Mouse (Mus musculus) liver, embryonic 12.5 days (tissue): ENCODE data around the gene Osgep. TPM values are rescaled to one million over a fixed set of nuclear protein-coding genes. Genes with fewer than 3 reads are reported as not detected.

Source experiments
- ATAC-seq: fragments of 200-750 bp; cut with Nextera tagmentation; 2 replicates; pipeline ENCODE4 v1.8.0; 2017; ENCODE audit warnings: moderate number of reproducible peaks, mild to moderate bottlenecking, moderate library complexity
- H3K27ac ChIP-seq: fragments of 300-500 bp; sonication (generic); 2 replicates; pipeline ENCODE4 v1.5.1; 2016; ENCODE audit warnings: mild to moderate bottlenecking
- H3K27me3 ChIP-seq: fragments of 300-500 bp; sonication (generic); replicated peaks from 2 replicates; pipeline ENCODE4 v1.6.1; 2016; ENCODE audit warnings: mild to moderate bottlenecking, moderate library complexity
- H3K36me3 ChIP-seq: fragments of 300-500 bp; sonication (generic); 2 replicates; pipeline ENCODE4 v1.6.1; 2016; ENCODE audit warnings: mild to moderate bottlenecking, moderate library complexity
- H3K4me1 ChIP-seq: fragments of 300-500 bp; sonication (generic); 2 replicates; pipeline ENCODE4 v1.6.1; 2016
- H3K4me2 ChIP-seq: fragments of 300-500 bp; sonication (generic); 2 replicates; pipeline ENCODE4 v1.6.1; 2016; ENCODE audit warnings: mild to moderate bottlenecking, moderate library complexity
- H3K4me3 ChIP-seq: fragments of 300-500 bp; sonication (generic); 2 replicates; pipeline ENCODE4 v1.5.1; 2016; ENCODE audit warnings: mild to moderate bottlenecking, moderate library complexity
- H3K9ac ChIP-seq: fragments of 300-500 bp; sonication (generic); 2 replicates; pipeline ENCODE4 v1.6.1; 2016; ENCODE audit warnings: mild to moderate bottlenecking, moderate library complexity
- H3K9me3 ChIP-seq: fragments of 300-500 bp; sonication (generic); replicated peaks from 2 replicates; pipeline ENCODE4 v1.6.1; 2016; ENCODE audit warnings: mild to moderate bottlenecking, moderate library complexity
- WGBS: fragments of 180-500 bp; shearing (Covaris S2); methylation state at CpG from one replicate; pipeline ENCODE4 v1.1.7; 2016; ENCODE audit not compliant: insufficient replicate concordance; 5-methylcytosine and 5-hydroxymethylcytosine counted together
- polyA plus RNA-seq: library from polyadenylated mRNA; unstranded; fragments of >200 nt; fragmentation: Nextera tagmentation; extraction: Ambion mirVana; gene quantifications from 2 replicates; pipeline ENCODE4 v1.2.1, GENCODE M21; 2016

Osgep gene
- polyA plus RNA-seq, 1 experiment from 2014 or later, result 74.0 TPM

DNA sequence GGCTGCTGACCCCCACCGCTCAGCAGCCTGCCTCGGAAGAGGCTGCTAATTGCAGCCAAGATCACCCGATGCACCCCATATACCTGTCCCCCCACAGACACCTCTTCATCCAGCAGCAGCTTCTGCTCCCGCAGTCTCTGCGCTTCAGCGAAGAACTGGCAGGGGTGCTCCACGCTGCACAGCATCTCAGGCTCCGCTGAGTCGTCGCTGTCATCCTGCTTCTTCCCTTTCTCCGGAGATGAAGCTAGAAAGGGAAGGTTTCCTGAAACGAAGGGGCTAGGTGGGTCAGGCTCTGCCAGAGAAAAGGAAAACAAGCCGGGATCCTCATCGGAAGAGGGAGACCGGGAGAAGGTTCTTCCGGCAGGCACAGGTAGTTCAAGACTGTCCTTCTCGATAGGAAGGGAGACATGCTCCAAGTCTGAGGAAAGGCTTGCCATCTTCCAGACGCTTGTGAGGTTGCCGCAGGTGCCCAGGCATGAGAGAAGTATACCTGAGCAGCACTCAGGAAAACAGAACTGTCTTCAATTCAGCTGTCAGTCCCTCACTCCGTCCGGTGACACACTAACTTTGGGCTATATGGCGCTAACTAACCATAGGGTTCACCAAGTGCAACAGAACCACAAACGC is 27.8 kb downstream of the Osgep start:
- Histone ChIP-seq H3K4me2 (peak overlapping the region; percentile 66), H3K9me3 (no peaks in the 10 kb centered on the region), H3K4me1 (0 out of 2 replicates have a peak, but pooled peaks cover 7% of the 10 kb centered on the region), H3K36me3 (no peaks in the 10 kb centered on the region), H3K4me3 (peak overlapping the region; percentile 34), H3K27ac (no peak overlapping the region), H3K9ac (no peak overlapping the region; the same call in 1 of the 2 replicates), H3K27me3 (peaks cover 31% of the 10 kb centered on the region)
- peak; percentile 7; the same call in 1 of the 2 replicates for ATAC-seq
- 23% methylated on average over 23 of the region's 23 CpGs for WGBS

GRCm38 (mm10) chr14:50895985-50896746 is 28.5 kb downstream of the Osgep start:
- 19% methylated on average over 19 of the region's 19 CpGs for WGBS
- Histone ChIP-seq H3K4me3 (peak overlapping the region; percentile 34), H3K9ac (no peak overlapping the region; the same call in 1 of the 2 replicates), H3K4me1 (0 out of 2 replicates have a peak, but pooled peaks cover 7% of the 10 kb centered on the region), H3K9me3 (no peaks in the 10 kb centered on the region), H3K36me3 (no peaks in the 10 kb centered on the region), H3K4me2 (peak overlapping the region; percentile 66), H3K27ac (no peak overlapping the region), H3K27me3 (peaks cover 31% of the 10 kb centered on the region)
- ATAC-seq, result peak; percentile 33; the same call in 1 of the 2 replicates

GRCm38 (mm10) chr14:50895407-50895806 is 29.3 kb downstream of the Osgep start:
- Histone ChIP-seq H3K4me3 (no peak overlapping the region), H3K9ac (no peak overlapping the region), H3K36me3 (no peaks in the 10 kb centered on the region), H3K9me3 (no peaks in the 10 kb centered on the region), H3K27me3 (peaks cover 31% of the 10 kb centered on the region), H3K27ac (no peak overlapping the region), H3K4me1 (0 out of 2 replicates have a peak, but pooled peaks cover 7% of the 10 kb centered on the region), H3K4me2 (no peak overlapping the region)
- ATAC-seq, result no peak

- 69% methylated on average over 22 of the region's 22 CpGs for WGBS
- Histone ChIP-seq H3K27me3 (peaks cover 29% of the 10 kb centered on the region), H3K9me3 (no peaks in the 10 kb centered on the region), H3K4me1 (0 out of 2 replicates have a peak, but pooled peaks cover 7% of the 10 kb centered on the region), H3K4me3 (no peak overlapping the region), H3K27ac (no peak overlapping the region), H3K9ac (no peak overlapping the region), H3K36me3 (no peaks in the 10 kb centered on the region), H3K4me2 (no peak overlapping the region)
- ATAC-seq, result no peak
Measured at GRCm38 (mm10) chr14:50892541-50893459, 31.9 kb downstream of the Osgep start.

DNA sequence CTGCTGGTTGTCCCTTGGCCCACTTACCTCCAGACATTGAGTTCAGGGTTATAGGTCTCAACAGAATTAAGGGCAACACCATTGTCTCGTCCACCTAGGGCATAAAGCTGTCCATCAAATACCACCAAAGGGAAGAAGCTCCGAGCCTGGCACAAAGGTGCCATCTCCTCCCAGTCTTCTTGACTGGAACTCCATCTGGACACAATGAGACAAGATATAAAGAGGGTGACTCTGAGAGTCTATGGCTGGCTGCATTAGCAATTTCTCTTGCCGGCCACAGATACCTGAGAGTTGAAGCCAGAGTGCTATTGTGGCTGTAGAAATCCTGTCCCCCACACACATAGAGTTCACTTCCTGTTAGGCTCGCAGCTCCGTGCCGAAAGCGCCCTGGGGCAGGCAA is 32.6 kb downstream of the Osgep start:
- no peaks in the 10 kb centered on the region for H3K9me3 ChIP-seq
- H3K4me3 ChIP-seq, result no peak overlapping the region
- no peak overlapping the region for H3K9ac ChIP-seq
- 0 out of 2 replicates have a peak, but pooled peaks cover 7% of the 10 kb centered on the region for H3K4me1 ChIP-seq
- peaks cover 22% of the 10 kb centered on the region for H3K27me3 ChIP-seq
- no peaks in the 10 kb centered on the region for H3K36me3 ChIP-seq
- no peak for ATAC-seq
- H3K4me2 ChIP-seq, result no peak overlapping the region
- 70% methylated on average over 7 of the region's 7 CpGs for WGBS
- H3K27ac ChIP-seq, result no peak overlapping the region

- Histone ChIP-seq H3K9me3 (no peaks in the 10 kb centered on the region), H3K4me3 (no peak overlapping the region), H3K27ac (no peak overlapping the region), H3K4me2 (no peak overlapping the region), H3K9ac (no peak overlapping the region), H3K36me3 (no peaks in the 10 kb centered on the region), H3K27me3 (peaks cover 18% of the 10 kb centered on the region), H3K4me1 (0 out of 2 replicates have a peak, but pooled peaks cover 4% of the 10 kb centered on the region)
- WGBS, result 83% methylated on average over 8 of the region's 8 CpGs
- ATAC-seq, result no peak
Measured at GRCm38 (mm10) chr14:50891621-50892020, 33.1 kb downstream of the Osgep start.

DNA sequence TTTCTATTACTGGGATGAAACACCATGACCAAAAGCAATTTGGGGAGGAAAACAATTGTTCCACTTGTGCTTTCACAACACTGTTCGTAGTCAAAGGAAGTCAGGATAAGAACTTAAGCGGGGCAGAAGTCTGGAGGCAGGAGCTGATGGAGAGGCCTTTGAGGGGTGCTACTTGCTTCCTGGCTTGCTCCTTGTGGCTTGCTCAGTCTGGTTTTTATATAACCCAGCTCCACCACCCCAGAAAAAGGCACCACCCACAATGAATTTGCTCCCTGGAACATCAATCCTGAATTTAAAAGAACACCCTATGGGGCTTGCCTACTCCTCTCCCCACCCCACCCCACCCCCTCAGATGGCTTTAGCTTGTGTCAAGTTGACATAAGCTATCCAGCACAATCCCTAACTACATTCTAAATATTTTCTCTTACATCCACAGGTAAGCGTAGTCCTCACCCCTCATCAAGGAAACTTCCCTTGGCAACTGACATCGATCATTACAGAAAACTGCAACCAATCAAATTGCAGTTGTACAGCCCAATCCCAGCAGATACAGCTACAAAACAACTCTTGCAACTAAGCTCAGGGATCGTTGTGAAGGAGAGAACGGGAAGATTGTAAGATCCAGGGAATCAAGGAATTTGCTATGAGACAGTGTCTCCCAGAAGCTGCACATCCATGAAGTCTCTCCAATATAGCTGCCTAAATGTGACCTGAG is 48.3 kb downstream of the Osgep start:
- H3K27me3 ChIP-seq, result no peaks in the 10 kb centered on the region
- no peak overlapping the region for H3K27ac ChIP-seq
- WGBS, result 68% methylated on average over 6 of the region's 6 CpGs
- H3K4me1 ChIP-seq, result peaks cover 5% of the 10 kb centered on the region
- no peak overlapping the region for H3K4me3 ChIP-seq
- no peak overlapping the region for H3K4me2 ChIP-seq
- H3K9ac ChIP-seq, result no peak overlapping the region
- H3K9me3 ChIP-seq, result no peaks in the 10 kb centered on the region
- no peak for ATAC-seq
- H3K36me3 ChIP-seq, result no peaks in the 10 kb centered on the region

DNA sequence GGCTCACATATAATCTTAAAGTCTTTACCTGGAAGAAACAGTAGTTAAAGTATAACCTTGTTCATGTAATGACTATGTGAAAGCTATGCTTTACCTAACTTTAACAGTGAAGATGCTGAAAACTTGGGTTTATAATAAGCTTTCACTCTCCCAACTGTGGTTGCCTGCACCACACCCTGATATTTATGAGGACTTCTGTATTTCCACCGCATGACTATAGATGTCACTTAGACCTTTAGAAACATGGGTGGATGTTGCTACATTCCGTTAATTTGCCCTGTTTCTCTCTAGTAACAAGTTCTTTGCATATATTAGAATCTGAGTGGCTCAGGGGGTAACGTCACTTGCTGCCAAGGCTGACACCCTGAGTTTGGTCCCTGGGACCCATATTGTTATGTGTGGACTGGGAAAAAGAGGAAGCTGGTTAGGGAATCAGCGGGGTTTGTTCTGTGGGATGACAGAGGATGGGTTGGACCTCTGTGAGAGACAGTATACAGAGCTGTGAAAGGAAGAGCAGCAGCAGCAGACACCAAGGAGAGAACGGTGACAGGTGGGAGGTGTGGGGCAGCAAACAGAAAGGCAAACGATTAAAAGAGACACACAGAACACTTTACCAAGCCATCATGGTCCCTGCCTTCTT is 49.0 kb downstream of the Osgep start:
- no peak overlapping the region for H3K4me2 ChIP-seq
- no peak overlapping the region for H3K4me3 ChIP-seq
- no peak overlapping the region for H3K9ac ChIP-seq
- ATAC-seq, result no peak
- WGBS, result 56% methylated on average over 6 of the region's 6 CpGs
- peaks cover 8% of the 10 kb centered on the region for H3K4me1 ChIP-seq
- H3K27ac ChIP-seq, result no peak overlapping the region
- H3K27me3 ChIP-seq, result no peaks in the 10 kb centered on the region
- no peaks in the 10 kb centered on the region for H3K9me3 ChIP-seq
- no peaks in the 10 kb centered on the region for H3K36me3 ChIP-seq

DNA sequence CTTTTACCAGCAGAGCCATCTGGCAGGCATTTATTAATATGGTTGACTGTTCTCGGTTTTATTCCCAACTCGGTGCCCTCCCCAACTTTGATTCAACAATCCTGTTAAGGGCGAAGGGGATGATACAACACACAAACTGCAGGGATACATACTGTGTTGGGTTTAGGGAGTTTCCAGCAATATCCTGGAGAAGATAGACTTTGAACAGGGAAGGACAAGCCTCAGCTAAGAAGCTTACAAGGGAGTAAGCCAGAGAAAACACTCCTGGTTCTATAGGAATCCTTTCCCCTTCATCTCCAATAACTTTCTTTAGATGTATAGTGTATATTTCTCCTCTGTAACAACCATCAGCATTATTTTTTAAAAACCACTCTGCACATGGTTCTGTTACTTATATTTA is 49.5 kb downstream of the Osgep start:
- Histone ChIP-seq H3K4me1 (peaks cover 13% of the 10 kb centered on the region), H3K36me3 (no peaks in the 10 kb centered on the region), H3K27ac (no peak overlapping the region), H3K9ac (no peak overlapping the region), H3K9me3 (no peaks in the 10 kb centered on the region), H3K4me3 (no peak overlapping the region), H3K4me2 (no peak overlapping the region), H3K27me3 (no peaks in the 10 kb centered on the region)
- ATAC-seq, result no peak
- 69% methylated on average over 3 of the region's 3 CpGs for WGBS

DNA sequence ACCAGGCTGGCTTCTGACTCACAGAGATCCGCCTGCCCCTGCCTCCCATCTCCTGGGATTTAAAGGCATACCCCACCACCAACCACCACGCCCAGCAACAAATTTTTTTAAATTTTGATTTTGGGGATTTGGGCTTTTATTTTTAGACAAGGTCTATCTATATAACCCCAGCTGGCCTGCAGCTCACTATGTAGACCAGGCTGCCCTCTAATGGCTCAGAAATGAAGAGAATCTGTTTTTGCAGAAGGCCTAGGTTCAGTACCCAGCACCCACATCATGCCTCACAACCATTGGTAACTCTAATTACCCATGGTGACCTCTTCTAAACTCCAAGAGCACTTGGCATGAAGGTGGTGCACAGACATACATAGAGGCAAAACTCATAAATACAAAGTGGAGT is 53.4 kb downstream of the Osgep start:
- Histone ChIP-seq H3K27me3 (no peaks in the 10 kb centered on the region), H3K4me1 (peaks cover 17% of the 10 kb centered on the region), H3K27ac (no peak overlapping the region), H3K4me2 (no peak overlapping the region), H3K36me3 (no peaks in the 10 kb centered on the region), H3K4me3 (no peak overlapping the region), H3K9ac (no peak overlapping the region), H3K9me3 (no peaks in the 10 kb centered on the region)
- ATAC-seq, result no peak
- 75% methylated on average over 2 of the region's 2 CpGs for WGBS

DNA sequence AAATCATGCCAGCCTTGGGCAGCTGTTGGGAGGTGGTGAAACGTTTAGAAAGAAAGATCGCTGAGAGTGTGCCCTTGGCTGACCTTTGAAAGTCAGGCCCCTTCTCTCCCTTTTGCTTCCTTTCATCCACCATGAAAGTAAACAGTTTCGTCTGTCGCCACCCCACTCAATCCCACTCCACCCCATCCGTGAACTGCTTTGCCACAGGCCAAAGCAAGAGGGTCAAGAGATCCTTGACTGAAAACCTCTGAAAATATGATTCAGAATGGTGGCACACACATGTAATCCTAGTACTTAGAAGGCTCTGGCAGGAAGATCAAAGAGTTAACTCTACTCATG is 53.9 kb downstream of the Osgep start:
- ATAC-seq, result no peak
- Histone ChIP-seq H3K4me2 (peak overlapping the region; percentile 77), H3K27me3 (no peaks in the 10 kb centered on the region), H3K36me3 (no peaks in the 10 kb centered on the region), H3K9me3 (no peaks in the 10 kb centered on the region), H3K9ac (peak overlapping the region; percentile 64; the same call in 1 of the 2 replicates), H3K4me3 (peak overlapping the region; percentile 66), H3K4me1 (peaks cover 17% of the 10 kb centered on the region), H3K27ac (no peak overlapping the region)
- WGBS, result 46% methylated on average over 5 of the region's 5 CpGs
